Mouse (Mus musculus) heart, embryonic 10.5 days (tissue): ENCODE results near the gene 1700003F12Rik. TPM values are rescaled to one million over a fixed set of nuclear protein-coding genes. Genes with fewer than 3 reads are reported as not detected.

Experiments used
- DNase-seq: peaks from one replicate; pipeline ENCODE4 v3.0.0-alpha.2; 2017; ENCODE audit warnings: low spot score
- H3K27ac ChIP-seq: fragments of 300-500 bp; sonication (generic); 2 replicates; pipeline ENCODE4 v1.5.1; 2016; ENCODE audit warnings: mild to moderate bottlenecking
- H3K27me3 ChIP-seq: fragments of 300-500 bp; sonication (generic); 2 replicates; pipeline ENCODE4 v1.6.1; 2016; ENCODE audit warnings: mild to moderate bottlenecking; ENCODE audit not compliant: poor library complexity, insufficient read depth, severe bottlenecking
- H3K36me3 ChIP-seq: fragments of 300-500 bp; sonication (generic); 2 replicates; pipeline ENCODE4 v1.6.1; 2016; ENCODE audit warnings: mild to moderate bottlenecking, moderate library complexity
- H3K4me1 ChIP-seq: fragments of 300-500 bp; sonication (generic); 2 replicates; pipeline ENCODE4 v1.6.1; 2016; ENCODE audit warnings: mild to moderate bottlenecking
- H3K4me3 ChIP-seq: fragments of 300-500 bp; sonication (generic); 2 replicates; pipeline ENCODE4 v1.5.1; 2016; ENCODE audit warnings: mild to moderate bottlenecking, moderate library complexity
- H3K9me3 ChIP-seq: fragments of 300-500 bp; sonication (generic); 2 replicates; pipeline ENCODE4 v1.6.1; 2016; ENCODE audit warnings: mild to moderate bottlenecking, moderate library complexity
- WGBS: fragments of 180-500 bp; shearing (Covaris S2); methylation state at CpG from one replicate; pipeline ENCODE4 v1.1.7; 2016; 5-methylcytosine and 5-hydroxymethylcytosine counted together
- polyA plus RNA-seq: library from polyadenylated mRNA; unstranded; fragments of >200 nt; fragmentation: Nextera tagmentation; extraction: Ambion mirVana; gene quantifications from 2 replicates; pipeline ENCODE4 v1.2.1, GENCODE M21; 2016

The 1700003F12Rik gene
- polyA plus RNA-seq, 1 experiment from 2014 or later: 1.2 TPM

DNA sequence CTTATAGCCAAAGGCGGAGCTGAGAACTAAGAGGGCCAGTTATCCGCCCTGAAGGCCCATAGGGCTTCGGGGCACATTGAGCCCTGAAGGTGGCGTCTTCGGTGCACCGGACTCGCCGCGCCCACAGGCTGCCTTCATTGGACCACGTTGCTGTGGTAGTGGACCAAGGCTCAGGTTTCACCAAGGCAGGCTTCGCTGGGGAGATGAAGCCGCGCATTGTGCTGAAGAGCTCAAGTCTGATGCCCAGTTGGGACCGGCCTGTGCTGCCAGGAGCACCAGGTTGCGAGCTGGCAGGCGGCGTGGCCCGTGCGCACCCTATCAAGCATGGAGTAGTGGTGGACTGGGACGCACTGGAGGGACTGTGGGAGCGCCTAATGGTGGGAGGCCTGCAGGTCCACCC, 5.0 kb downstream of the 1700003F12Rik start:
- Histone ChIP-seq H3K36me3 (no peaks in the 10 kb centered on the region), H3K27ac (peak overlapping the region; percentile 75), H3K4me1 (peaks cover 34% of the 10 kb centered on the region), H3K27me3 (peaks cover 69% of the 10 kb centered on the region), H3K9me3 (no peaks in the 10 kb centered on the region), H3K4me3 (peak overlapping the region; percentile 51)
- 28% methylated on average over 21 of the region's 21 CpGs for WGBS
- no peak for DNase-seq

DNA sequence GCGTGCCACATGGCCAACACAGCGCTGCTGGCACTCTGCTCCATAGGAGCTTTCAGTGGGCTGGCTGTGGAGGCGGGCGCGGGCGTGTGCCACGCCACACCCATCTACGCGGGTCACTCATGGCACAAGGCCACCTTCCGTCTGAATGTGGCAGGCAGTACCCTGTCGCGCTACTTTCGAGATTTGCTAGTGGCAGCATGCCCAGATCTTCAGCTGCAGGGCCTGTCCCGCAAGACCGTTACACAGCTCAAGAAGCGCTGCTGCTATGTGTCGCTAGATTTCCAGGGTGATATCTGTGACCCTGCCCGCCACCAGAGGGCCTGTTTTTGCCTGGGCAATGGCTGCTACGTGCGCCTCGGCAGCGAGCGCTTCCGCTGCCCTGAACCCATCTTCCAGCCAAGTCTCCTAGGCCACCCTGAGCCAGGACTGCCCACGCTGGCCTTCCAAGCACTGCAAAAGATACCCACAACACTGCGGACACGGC, 5.6 kb downstream of the 1700003F12Rik start:
- 17% methylated on average over 27 of the region's 27 CpGs for WGBS
- Histone ChIP-seq H3K27me3 (peaks cover 69% of the 10 kb centered on the region), H3K9me3 (no peaks in the 10 kb centered on the region), H3K4me3 (peak overlapping the region; percentile 51), H3K27ac (peak overlapping the region; percentile 75), H3K36me3 (no peaks in the 10 kb centered on the region), H3K4me1 (peaks cover 39% of the 10 kb centered on the region)
- DNase-seq: no peak

DNA sequence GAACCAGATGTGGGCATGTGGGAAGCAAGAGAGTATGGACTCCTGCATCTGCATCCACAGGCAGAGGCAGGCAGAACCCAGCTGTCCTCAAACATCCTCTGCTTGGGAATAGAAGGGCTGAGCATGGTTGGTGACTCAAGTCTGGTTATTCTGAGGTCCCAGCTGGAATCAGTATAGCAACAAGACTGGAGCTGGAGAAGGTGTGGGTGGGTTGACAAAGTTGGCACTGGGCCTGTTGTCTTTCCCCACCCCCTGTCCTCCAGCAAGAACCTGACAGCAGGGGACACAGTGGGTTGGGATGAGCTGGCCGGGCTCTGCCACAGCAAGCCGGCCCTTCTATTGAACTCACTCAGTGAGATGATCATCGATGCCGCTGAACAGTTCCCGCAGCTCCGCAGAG, 8.3 kb downstream of the 1700003F12Rik start:
- no peak overlapping the region for H3K27ac ChIP-seq
- no peak for DNase-seq
- H3K4me3 ChIP-seq: no peak overlapping the region
- H3K4me1 ChIP-seq: peaks cover 41% of the 10 kb centered on the region
- H3K27me3 ChIP-seq: peaks cover 73% of the 10 kb centered on the region
- WGBS: 83% methylated on average over 6 of the region's 6 CpGs
- H3K36me3 ChIP-seq: peaks cover 5% of the 10 kb centered on the region; the same call in 1 of the 2 replicates
- H3K9me3 ChIP-seq: no peaks in the 10 kb centered on the region

GRCm38 (mm10) chr2:154557184-154557832, 10.4 kb downstream of the 1700003F12Rik start:
- Histone ChIP-seq H3K4me3 (no peak overlapping the region), H3K4me1 (peaks cover 35% of the 10 kb centered on the region), H3K27me3 (peaks cover 52% of the 10 kb centered on the region), H3K27ac (peak overlapping the region; percentile 42; the same call in 1 of the 2 replicates), H3K9me3 (no peaks in the 10 kb centered on the region), H3K36me3 (peaks cover 25% of the 10 kb centered on the region)
- 49% methylated on average over 5 of the region's 5 CpGs for WGBS
- DNase-seq: no peak

DNA sequence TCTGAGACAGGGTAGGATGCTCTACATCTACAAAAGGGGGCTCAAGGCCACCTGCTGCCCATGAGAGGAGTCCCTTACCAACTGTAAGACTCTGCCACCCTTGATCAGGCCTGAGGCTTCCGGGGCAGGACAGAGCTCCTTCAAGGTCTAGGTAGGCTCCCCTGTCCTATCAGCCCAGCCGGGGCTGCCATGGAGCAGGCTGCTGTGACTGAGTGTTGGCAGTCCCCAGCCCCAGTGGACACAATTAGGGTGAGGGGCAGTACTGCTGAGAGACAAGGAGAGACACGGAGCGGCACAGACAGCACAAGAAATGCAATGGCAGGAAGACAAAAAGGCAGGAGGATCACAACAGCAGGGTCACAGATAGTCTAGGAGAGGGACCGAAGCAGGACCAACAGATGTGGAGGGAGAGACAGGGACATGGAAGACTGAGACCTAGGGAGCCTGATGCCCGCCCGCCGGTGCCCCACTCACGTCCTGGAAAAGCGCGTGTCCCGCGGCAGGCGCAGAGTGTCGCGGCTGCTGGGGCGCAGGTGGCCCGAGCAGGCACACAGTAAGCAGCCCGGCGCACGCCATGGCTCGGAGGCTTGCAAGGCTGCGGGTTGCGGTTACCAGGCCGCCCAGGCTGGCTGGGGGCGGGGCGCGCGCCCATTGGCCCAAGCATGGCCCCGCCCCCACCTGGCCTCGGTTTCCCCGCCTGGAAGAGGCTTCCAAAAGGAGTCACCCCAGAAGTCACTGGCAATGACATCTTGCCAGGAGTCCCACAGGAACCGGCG, 11.6 kb downstream of the 1700003F12Rik start, which contains the start of gene Necab3:
Gene Necab3, minus strand, starts transcription at position 627 of the 776 bp plus-strand sequence.
- H3K27me3 ChIP-seq: peaks cover 41% of the 10 kb centered on the region
- H3K36me3 ChIP-seq: peaks cover 35% of the 10 kb centered on the region
- DNase-seq: no peak
- 2% methylated on average over 34 of the region's 34 CpGs for WGBS
- H3K9me3 ChIP-seq: no peaks in the 10 kb centered on the region
- peaks cover 28% of the 10 kb centered on the region for H3K4me1 ChIP-seq
- peak within 1 kb of the TSS; percentile 67 for H3K27ac ChIP-seq
- peak within 1 kb of the TSS; percentile 58 for H3K4me3 ChIP-seq

DNA sequence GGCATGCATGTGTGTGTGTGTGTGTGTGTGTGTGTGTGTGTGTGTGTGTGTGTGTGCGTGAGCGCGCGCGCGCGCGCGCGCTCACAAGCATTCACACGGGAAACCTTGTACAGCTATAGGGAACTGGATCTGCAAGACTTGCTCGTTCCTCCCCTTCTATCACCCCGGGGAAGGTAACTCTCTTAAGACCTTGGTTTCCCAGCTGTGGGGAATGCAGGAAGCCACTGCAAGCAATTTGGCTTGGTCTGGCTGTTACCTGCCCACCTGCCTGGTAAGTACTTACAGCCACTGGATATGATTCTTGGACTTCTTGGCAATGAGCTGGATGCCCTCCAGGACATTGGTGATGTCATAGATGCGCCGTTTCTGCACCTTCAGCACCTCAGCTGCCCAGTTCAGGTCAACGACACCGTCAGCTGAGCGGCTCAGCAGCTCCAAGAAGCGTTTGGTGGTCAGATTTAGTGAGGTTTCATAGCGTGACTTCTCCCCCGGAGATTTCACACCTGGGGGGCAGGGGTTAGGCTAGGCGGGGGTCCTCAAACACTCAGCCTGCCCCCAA, 16.8 kb downstream of the 1700003F12Rik start:
- no peak overlapping the region for H3K27ac ChIP-seq
- no peak for DNase-seq
- WGBS: 86% methylated on average over 22 of the region's 22 CpGs
- H3K4me3 ChIP-seq: no peak overlapping the region
- peaks cover 4% of the 10 kb centered on the region; the same call in 1 of the 2 replicates for H3K27me3 ChIP-seq
- H3K36me3 ChIP-seq: peaks cover 44% of the 10 kb centered on the region
- peaks cover 37% of the 10 kb centered on the region for H3K4me1 ChIP-seq
- H3K9me3 ChIP-seq: no peaks in the 10 kb centered on the region

GRCm38 (mm10) chr2:154565562-154565961, 18.7 kb downstream of the 1700003F12Rik start:
- no peak for DNase-seq
- Histone ChIP-seq H3K4me1 (peaks cover 45% of the 10 kb centered on the region), H3K27ac (no peak overlapping the region), H3K4me3 (no peak overlapping the region), H3K9me3 (no peaks in the 10 kb centered on the region), H3K27me3 (no peaks in the 10 kb centered on the region), H3K36me3 (peaks cover 36% of the 10 kb centered on the region)
- WGBS: 62% methylated on average over 3 of the region's 3 CpGs

GRCm38 (mm10) chr2:154566641-154567040, 19.8 kb downstream of the 1700003F12Rik start:
- Histone ChIP-seq H3K27me3 (no peaks in the 10 kb centered on the region), H3K4me3 (no peak overlapping the region), H3K27ac (0 out of 2 replicates have a peak overlapping the region, but pooled peaks have one; percentile 22), H3K4me1 (peaks cover 47% of the 10 kb centered on the region), H3K9me3 (no peaks in the 10 kb centered on the region), H3K36me3 (peaks cover 25% of the 10 kb centered on the region)
- WGBS: 68% methylated on average over 8 of the region's 8 CpGs
- no peak for DNase-seq

GRCm38 (mm10) chr2:154567766-154568165, 20.9 kb downstream of the 1700003F12Rik start:
- Histone ChIP-seq H3K27ac (peak overlapping the region; percentile 91; the same call in 1 of the 2 replicates), H3K4me1 (peaks cover 47% of the 10 kb centered on the region), H3K36me3 (peaks cover 16% of the 10 kb centered on the region), H3K4me3 (peak overlapping the region; percentile 85), H3K9me3 (no peaks in the 10 kb centered on the region), H3K27me3 (no peaks in the 10 kb centered on the region)
- no peak for DNase-seq
- WGBS: 74% methylated on average over 2 of the region's 2 CpGs

DNA sequence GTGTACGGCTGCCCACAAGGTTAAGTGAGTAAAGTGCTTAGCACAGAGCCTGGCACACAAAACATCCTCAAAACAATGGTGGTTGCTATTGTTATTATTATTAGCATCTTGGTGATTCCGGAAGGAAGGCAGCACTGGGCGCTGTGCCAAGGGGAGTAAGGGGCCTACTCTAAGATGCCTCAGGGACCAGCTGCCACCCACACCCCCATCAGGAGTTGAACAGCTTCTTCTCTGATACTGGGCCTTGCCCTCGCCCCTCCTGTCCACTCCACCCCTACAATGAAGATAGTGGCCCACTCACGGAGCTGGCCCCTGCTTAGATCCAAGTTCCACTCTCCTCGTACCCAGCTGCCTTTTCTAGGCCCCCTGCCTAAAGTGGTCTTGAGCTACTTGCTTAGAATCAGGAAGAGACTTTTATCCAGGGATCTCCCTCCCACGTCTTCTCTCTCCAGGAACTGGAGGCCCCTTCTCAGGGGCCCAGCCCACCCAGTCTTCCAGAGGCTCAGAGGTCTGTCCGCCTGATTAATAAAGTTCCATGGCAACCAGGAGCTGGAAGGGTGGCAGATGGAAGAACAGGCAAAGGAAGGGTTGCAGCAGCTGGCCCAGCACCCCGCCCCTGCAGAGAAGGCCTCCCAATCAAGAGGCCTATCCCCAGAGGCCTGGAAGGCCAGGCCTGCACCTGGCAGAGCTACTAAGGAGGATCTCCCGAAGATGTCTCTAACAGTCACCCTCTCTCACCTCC, 21.6 kb downstream of the 1700003F12Rik start:
- WGBS: 24% methylated on average over 10 of the region's 10 CpGs

DNA sequence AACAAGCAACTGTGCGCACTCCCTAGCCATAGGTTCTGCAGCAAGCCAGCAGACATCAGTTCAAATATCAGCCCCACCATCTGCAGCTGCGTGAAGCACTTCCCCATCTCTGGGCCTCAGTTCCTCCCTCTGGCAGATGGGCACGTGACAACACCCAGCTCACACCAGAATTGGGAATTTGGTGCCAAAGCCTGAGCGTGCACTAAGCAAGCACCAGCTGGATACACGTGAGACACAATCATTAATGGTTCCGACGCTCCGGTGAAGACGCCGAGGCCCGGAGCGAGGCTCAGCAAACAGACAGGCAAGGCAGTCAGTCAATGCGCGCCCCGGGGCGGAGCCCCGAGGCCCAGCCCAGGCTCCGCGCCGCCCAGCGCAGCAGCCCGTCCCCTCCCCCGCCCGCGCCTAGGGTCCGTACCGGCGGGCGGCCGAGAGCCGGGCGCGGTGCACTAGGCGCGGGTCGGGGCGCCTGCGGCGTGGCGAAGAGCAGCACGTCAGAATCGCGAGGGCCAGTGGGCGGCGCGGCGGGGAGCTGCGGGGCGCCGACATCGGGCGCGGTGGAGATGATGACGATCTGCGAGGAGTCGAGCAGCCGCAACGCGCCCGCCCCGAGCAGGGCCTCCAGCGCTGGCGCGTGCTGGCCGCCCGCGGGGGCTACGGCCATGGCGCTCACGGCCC, 22.3 kb downstream of the 1700003F12Rik start:
- under 1% methylated on average over 70 of the region's 70 CpGs for WGBS
- Histone ChIP-seq H3K4me3 (peak overlapping the region; percentile 85), H3K27ac (peak overlapping the region; percentile 91), H3K27me3 (no peaks in the 10 kb centered on the region), H3K4me1 (peaks cover 47% of the 10 kb centered on the region), H3K9me3 (no peaks in the 10 kb centered on the region), H3K36me3 (peaks cover 1% of the 10 kb centered on the region)
- peak; percentile 89 for DNase-seq

More for the DNA sequence above, 21.6 kb downstream of the 1700003F12Rik start:
- Histone ChIP-seq H3K9me3 (no peaks in the 10 kb centered on the region), H3K36me3 (peaks cover 8% of the 10 kb centered on the region), H3K4me3 (peak overlapping the region; percentile 85), H3K27me3 (no peaks in the 10 kb centered on the region), H3K4me1 (peaks cover 47% of the 10 kb centered on the region), H3K27ac (peak overlapping the region; percentile 91)
- no peak for DNase-seq

DNA sequence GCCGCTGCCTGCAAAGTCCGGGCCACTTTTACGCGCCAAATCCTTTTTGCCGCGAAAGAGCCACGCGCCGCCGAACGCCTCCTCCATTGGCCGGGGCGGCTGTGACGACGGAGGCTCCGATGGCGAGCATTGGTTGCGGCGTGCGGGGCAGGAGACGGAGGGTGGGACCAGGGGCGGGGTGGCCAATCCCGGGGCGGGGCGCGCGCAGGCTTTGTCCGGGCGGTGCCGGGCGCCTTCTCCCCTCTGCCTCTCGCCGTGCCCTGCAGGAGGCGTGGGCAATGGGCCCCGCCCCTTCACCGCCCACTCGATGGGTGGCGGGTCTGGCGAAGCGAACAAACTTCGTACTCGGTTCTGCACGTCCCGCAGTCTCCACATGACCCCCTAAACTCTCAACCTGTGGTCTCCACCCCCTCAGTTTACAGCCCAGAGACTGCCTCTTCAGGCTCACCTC, 23.0 kb downstream of the 1700003F12Rik start, which contains the start of gene E2f1:
Gene E2f1, minus strand, starts transcription at position 57 of the 451 bp plus-strand sequence.
- peak within 1 kb of the TSS; percentile 85 for H3K4me3 ChIP-seq
- H3K9me3 ChIP-seq: no peaks in the 10 kb centered on the region
- no peaks in the 10 kb centered on the region for H3K36me3 ChIP-seq
- WGBS: under 1% methylated on average over 42 of the region's 44 CpGs
- peak within 1 kb of the TSS; percentile 91 for H3K27ac ChIP-seq
- peak; percentile 99 for DNase-seq
- peaks cover 47% of the 10 kb centered on the region for H3K4me1 ChIP-seq
- no peaks in the 10 kb centered on the region for H3K27me3 ChIP-seq
